Mouse (Mus musculus) CH12.LX (cell line): ENCODE data around the gene Epb41l2. TPM values are rescaled to one million over a fixed set of nuclear protein-coding genes. Genes with fewer than 3 reads are reported as not detected.

ENCODE experiments used
- DNase-seq: peaks from one replicate; pipeline ENCODE4 v3.0.0-alpha.2; 2013; ENCODE audit errors: extremely low read depth
- H3K27ac ChIP-seq: 2 replicates; pipeline ENCODE4 v1.5.1; 2012; ENCODE audit warnings: low read depth, mild to moderate bottlenecking, control low read depth, moderate library complexity; ENCODE audit not compliant: insufficient read depth
- H3K27me3 ChIP-seq: replicated peaks from 2 replicates; pipeline ENCODE3; 2012; ENCODE audit warnings: inconsistent platforms
- H3K36me3 ChIP-seq, 2 experiments: replicated peaks in 1 of 2; 2 replicates each; pipeline versions ENCODE3 to v1.6.1; 2012; ENCODE audit warnings: inconsistent platforms in 1 of 2, low read length in 1 of 2, mild to moderate bottlenecking in 1 of 2, mixed read lengths in 1 of 2, moderate library complexity in 1 of 2; ENCODE audit not compliant: control insufficient read depth in 1 of 2, insufficient read depth in 1 of 2
- H3K4me1 ChIP-seq, 2 experiments: 2 replicates each; pipeline ENCODE4 v1.6.1; 2012; ENCODE audit warnings: inconsistent platforms in 1 of 2, moderate library complexity in 1 of 2; ENCODE audit not compliant: insufficient read depth in 2 of 2, control insufficient read depth in 1 of 2
- H3K4me2 ChIP-seq: 2 replicates; pipeline ENCODE4 v1.6.1; 2012; ENCODE audit warnings: low read depth, mild to moderate bottlenecking, control low read depth; ENCODE audit not compliant: poor library complexity, insufficient read depth, severe bottlenecking
- H3K4me3 ChIP-seq, 3 experiments: fragments of 150-350 bp in 1 of 3; sonication (generic) in 1 of 3; replicated peaks in 1 of 3; 2 replicates each; pipeline versions ENCODE3 to v1.5.1; 2011 to 2012; ENCODE audit warnings: low read depth in 2 of 3, low read length in 2 of 3, mild to moderate bottlenecking in 2 of 3, moderate library complexity in 2 of 3, control low read depth in 1 of 3, improper control_type of control experiment in 1 of 3, inconsistent platforms in 1 of 3, mixed read lengths in 1 of 3; ENCODE audit not compliant: poor library complexity in 1 of 3
- H3K79me2 ChIP-seq: replicated peaks from 2 replicates; pipeline ENCODE4 v1.6.1; 2012; ENCODE audit warnings: mild to moderate bottlenecking, moderate library complexity; ENCODE audit not compliant: control insufficient read depth, poor library complexity, insufficient read depth, severe bottlenecking; ENCODE audit errors: extremely low read depth
- H3K9ac ChIP-seq: 2 replicates; pipeline ENCODE4 v1.6.1; 2012; ENCODE audit warnings: low read depth, mild to moderate bottlenecking, control low read depth, moderate library complexity; ENCODE audit not compliant: insufficient read depth
- H3K9me3 ChIP-seq: replicated peaks from 2 replicates; pipeline ENCODE3; 2012; ENCODE audit warnings: low read length, inconsistent platforms, mixed read lengths
- CHD2 ChIP-seq: IDR thresholded peaks from 2 replicates; pipeline ENCODE4 v1.6.1; 2011; ENCODE audit warnings: low read length, improper control_type of control experiment
- CTCF ChIP-seq, 2 experiments: IDR thresholded peaks in 1 of 2; conservative IDR thresholded peaks in 1 of 2; 2 replicates each; pipeline ENCODE4 v1.5.1; 2011 to 2012; ENCODE audit warnings: low read depth in 2 of 2, low read length in 2 of 2, improper control_type of control experiment in 1 of 2, inconsistent platforms in 1 of 2, mild to moderate bottlenecking in 1 of 2, moderate library complexity in 1 of 2
- E2F4 ChIP-seq: IDR thresholded peaks from 2 replicates; pipeline ENCODE4 v1.6.1; 2011; ENCODE audit warnings: low read depth, low read length, improper control_type of control experiment; ENCODE audit not compliant: insufficient replicate concordance
- ELF1 ChIP-seq: IDR thresholded peaks from 2 replicates; pipeline ENCODE4 v1.6.1; 2014; ENCODE audit warnings: low read depth, mild to moderate bottlenecking, inconsistent platforms, low read length, improper control_type of control experiment
- EP300 ChIP-seq: IDR thresholded peaks from 2 replicates; pipeline ENCODE4 v1.6.1; 2011; ENCODE audit warnings: low read length, improper control_type of control experiment
- ETS1 ChIP-seq: conservative IDR thresholded peaks from 2 replicates; pipeline ENCODE4 v1.6.1; 2012; ENCODE audit warnings: low read depth, mild to moderate bottlenecking, inconsistent platforms, low read length, improper control_type of control experiment, moderate library complexity
- HCFC1 ChIP-seq: IDR thresholded peaks from 2 replicates; pipeline ENCODE4 v1.6.1; 2012; ENCODE audit warnings: low read depth, mild to moderate bottlenecking, inconsistent platforms, low read length, improper control_type of control experiment
- IRF4 ChIP-seq: IDR thresholded peaks from 2 replicates; pipeline ENCODE4 v1.6.1; 2014; ENCODE audit warnings: low read depth, mild to moderate bottlenecking, inconsistent platforms, low read length, improper control_type of control experiment
- JUN ChIP-seq: IDR thresholded peaks from 2 replicates; pipeline ENCODE4 v1.6.1; 2011; ENCODE audit warnings: low read depth, mild to moderate bottlenecking, low read length, improper control_type of control experiment, moderate library complexity; ENCODE audit not compliant: insufficient read depth
- KAT2A ChIP-seq: IDR thresholded peaks from 2 replicates; pipeline ENCODE4 v1.6.1; 2012; ENCODE audit warnings: low read length, improper control_type of control experiment, inconsistent platforms; ENCODE audit not compliant: insufficient replicate concordance
- MAX ChIP-seq: IDR thresholded peaks from 2 replicates; pipeline ENCODE4 v1.6.1; 2011; ENCODE audit warnings: low read length, improper control_type of control experiment
- MAZ ChIP-seq: IDR thresholded peaks from 2 replicates; pipeline ENCODE4 v1.6.1; 2012; ENCODE audit warnings: low read depth, mild to moderate bottlenecking, inconsistent platforms, low read length, improper control_type of control experiment, moderate library complexity
- MXI1 ChIP-seq: IDR thresholded peaks from 2 replicates; pipeline ENCODE4 v1.6.1; 2011; ENCODE audit warnings: mild to moderate bottlenecking, low read depth, low read length, improper control_type of control experiment
- MYC ChIP-seq: IDR thresholded peaks from 2 replicates; pipeline ENCODE4 v1.6.1; 2011; ENCODE audit warnings: low read depth, mild to moderate bottlenecking, improper control_type of control experiment, low read length
- NELFE ChIP-seq: IDR thresholded peaks from 2 replicates; pipeline ENCODE4 v1.6.1; 2011; ENCODE audit warnings: low read depth, low read length, improper control_type of control experiment
- NRF1 ChIP-seq: IDR thresholded peaks from 2 replicates; pipeline ENCODE4 v1.6.1; 2014; ENCODE audit warnings: low read depth, mild to moderate bottlenecking, inconsistent platforms, low read length, improper control_type of control experiment, moderate library complexity
- PAX5 ChIP-seq: IDR thresholded peaks from 2 replicates; pipeline ENCODE4 v1.6.1; 2012; ENCODE audit warnings: low read length, inconsistent platforms, mixed read lengths
- POLR2AphosphoS2 ChIP-seq: IDR thresholded peaks from 2 replicates; pipeline ENCODE4 v1.6.1; 2011; ENCODE audit warnings: low read depth, low read length, improper control_type of control experiment
- RCOR1 ChIP-seq: conservative IDR thresholded peaks from 2 replicates; pipeline ENCODE4 v1.6.1; 2012; ENCODE audit warnings: low read depth, mild to moderate bottlenecking, inconsistent platforms, low read length, improper control_type of control experiment
- SIN3A ChIP-seq: IDR thresholded peaks from 2 replicates; pipeline ENCODE4 v1.6.1; 2012; ENCODE audit warnings: low read length, improper control_type of control experiment, inconsistent platforms
- SMC3 ChIP-seq: IDR thresholded peaks from 2 replicates; pipeline ENCODE4 v1.6.1; 2011; ENCODE audit warnings: low read depth, low read length, improper control_type of control experiment
- TBP ChIP-seq: conservative IDR thresholded peaks from 2 replicates; pipeline ENCODE4 v1.6.1; 2011; ENCODE audit warnings: low read depth, low read length, improper control_type of control experiment
- TCF12 ChIP-seq: IDR thresholded peaks from 2 replicates; pipeline ENCODE4 v1.6.1; 2014; ENCODE audit warnings: low read depth, mild to moderate bottlenecking, inconsistent platforms, low read length, improper control_type of control experiment
- ZC3H11A ChIP-seq: IDR thresholded peaks from 2 replicates; pipeline ENCODE4 v1.6.1; 2012; ENCODE audit warnings: low read depth, mild to moderate bottlenecking, inconsistent platforms, low read length, improper control_type of control experiment
- ZKSCAN1 ChIP-seq: IDR thresholded peaks from 2 replicates; pipeline ENCODE4 v1.6.1; 2012; ENCODE audit warnings: low read depth, inconsistent platforms, low read length, improper control_type of control experiment, borderline replicate concordance
- dilution Hi-C: fragments of 300-500 bp; cut with MboI; formaldehyde crosslinking; loops from 2 replicates; pipeline ENCODE4 v1.14.3; 2020; ENCODE audit warnings: low sequenced_read_pairs; ENCODE audit not compliant: extremely low pct_unique_long_range_greater_than_20kb, extremely low pct_ligation_motif_present
- in situ Hi-C: fragments of 300-500 bp; cut with MboI; formaldehyde crosslinking; loops from 3 replicates; pipeline ENCODE4 v1.14.3; 2019; ENCODE audit warnings: low sequenced_read_pairs, low pct_ligation_motif_present, low pct_unique_long_range_greater_than_20kb, mixed read lengths
- polyA plus RNA-seq: library from polyadenylated mRNA; unstranded; fragments of >175 nt; gene quantifications from 2 replicates; pipeline ENCODE4 v1.2.1, GENCODE M21; 2012; ENCODE audit warnings: low read depth; ENCODE audit not compliant: insufficient read length
- total RNA-seq, 2 experiments: library from RNA; depleted of rRNA; stranded (reverse); fragments of 300-350 nt in 1 of 2; fragments of >200 nt in 1 of 2; gene quantifications; 2 replicates each; pipeline ENCODE4 v1.2.3; 2012 to 2014

Epb41l2 gene
- total and polyA plus RNA-seq, 3 experiments = 24.3 to 71.2 (median 28.4) TPM

GRCm38 (mm10) chr10:25449312-25450020 lies 89.9 kb downstream of the Epb41l2 start:
- no peak for DNase-seq
- Histone ChIP-seq H3K4me1 (peaks cover 0 to 13% of the 10 kb centered on the region in 2 experiments; a peak in 2 of 4 replicates), H3K9me3 (no peaks in the 10 kb centered on the region), H3K9ac (no peak overlapping the region), H3K4me2 (no peak overlapping the region), H3K79me2 (no peaks in the 10 kb centered on the region), H3K27me3 (no peaks in the 10 kb centered on the region), H3K4me3 (no peak overlapping the region), H3K27ac (no peak overlapping the region), H3K36me3 (peaks cover 0 to 52% of the 10 kb centered on the region in 2 experiments)
- no peak for TF ChIP-seq EP300
- TF ChIP-seq CHD2 = no peak
- TF ChIP-seq RCOR1 = no peak
- no peak for TF ChIP-seq ELF1
- no peak for TF ChIP-seq KAT2A
- no peak for TF ChIP-seq SIN3A
- TF ChIP-seq MYC = no peak
- no peak for TF ChIP-seq TCF12
- no peak for TF ChIP-seq HCFC1
- no peak for TF ChIP-seq MXI1
- TF ChIP-seq IRF4 = no peak
- no peak for TF ChIP-seq JUN
- no peak for TF ChIP-seq NRF1
- no peak for TF ChIP-seq CTCF (conservative IDR thresholded peaks at IDR 0.05 in 1 of 2, IDR thresholded peaks at IDR 0.05 in 1 of 2; ENCODE audit: low read depth in 2 of 2, low read length in 2 of 2)
- TF ChIP-seq E2F4 = no peak
- no peak for TF ChIP-seq MAX
- in situ Hi-C loops (no loop called here), dilution Hi-C loops (no loop called here)

- TF ChIP-seq IRF4 (no peak), SIN3A (no peak), NELFE (no peak), ZC3H11A (no peak), E2F4 (no peak), ETS1 (no peak), MYC (no peak), TBP (no peak), PAX5 (no peak), EP300 (no peak), POLR2AphosphoS2 (no peak), SMC3 (no peak), MAZ (no peak), ELF1 (no peak), ZKSCAN1 (no peak), KAT2A (no peak), JUN (no peak), NRF1 (no peak)
Observed at GRCm38 (mm10) chr10:25453150-25453549, 93.6 kb downstream of the Epb41l2 start.

More at GRCm38 (mm10) chr10:25453150-25453549, 93.6 kb downstream of the Epb41l2 start:
- Histone ChIP-seq H3K4me2 (no peak overlapping the region), H3K4me1 (peaks cover 5 to 25% of the 10 kb centered on the region in 2 experiments; a peak in 2 of 4 replicates), H3K27ac (no peak overlapping the region), H3K36me3 (peaks cover 0 to 36% of the 10 kb centered on the region in 2 experiments), H3K27me3 (no peaks in the 10 kb centered on the region), H3K9ac (no peak overlapping the region), H3K4me3 (no peak overlapping the region), H3K79me2 (no peaks in the 10 kb centered on the region), H3K9me3 (no peaks in the 10 kb centered on the region)
- DNase-seq = no peak
- in situ Hi-C loops = no loop called here
- dilution Hi-C loops = no loop called here
